Mouse (Mus musculus): ENCODE results near the gene Pcbp4. TPM values are rescaled to one million over a fixed set of nuclear protein-coding genes. Genes with fewer than 3 reads are reported as not detected.

Pcbp4 gene
- total RNA-seq, 1 experiment from 2014 or later, result 3.3 TPM

Other genes with a start within 250 kb of the Pcbp4 start
- gene Tlr9, start 230.7 kb upstream of the Pcbp4 start, total RNA-seq (2017), result 0.41 and 0.53 TPM in 2 replicates
- 76.9 and 90.2 TPM in 2 replicates for gene Alas1, start 204.6 kb upstream of the Pcbp4 start, total RNA-seq (2017)
- gene Poc1a, start 172.2 kb upstream of the Pcbp4 start, total RNA-seq (2017), result 22.9 and 26.5 TPM in 2 replicates
- gene Dusp7, start 84.7 kb upstream of the Pcbp4 start, total RNA-seq (2017), result 10.1 and 23.6 TPM in 2 replicates
- gene Rpl29, start 23.8 kb upstream of the Pcbp4 start, total RNA-seq (2017), result 1,609 and 1,977 TPM in 2 replicates
- gene Acy1, start 15.0 kb upstream of the Pcbp4 start, total RNA-seq (2017), result 23.8 and 30.1 TPM in 2 replicates
- 10.0 and 13.4 TPM in 2 replicates for gene Abhd14b, start 5.8 kb upstream of the Pcbp4 start, total RNA-seq (2017)
- gene Abhd14a, start 5.6 kb upstream of the Pcbp4 start, total RNA-seq (2017), result 22.0 and 28.9 TPM in 2 replicates
- not detected in 2 replicates for gene Gpr62, start 12.6 kb downstream of the Pcbp4 start, total RNA-seq (2017)
- 43.9 and 64.9 TPM in 2 replicates for gene Rrp9, start 22.7 kb downstream of the Pcbp4 start, total RNA-seq (2017)
- gene Parp3, start 23.7 kb downstream of the Pcbp4 start, total RNA-seq (2017), result 11.0 and 15.3 TPM in 2 replicates
- not detected in 2 replicates for gene Iqcf1, start 46.7 kb downstream of the Pcbp4 start, total RNA-seq (2017)
- not detected in 2 replicates for gene Iqcf5, start 61.3 kb downstream of the Pcbp4 start, total RNA-seq (2017)
- not detected in 2 replicates for gene Iqcf3, start 108.3 kb downstream of the Pcbp4 start, total RNA-seq (2017)
- not detected in 2 replicates for gene Iqcf4, start 117.7 kb downstream of the Pcbp4 start, total RNA-seq (2017)
- not detected in 2 replicates for gene Iqcf6, start 173.3 kb downstream of the Pcbp4 start, total RNA-seq (2017)
- not detected in 2 replicates for gene Grm2, start 202.8 kb downstream of the Pcbp4 start, total RNA-seq (2017)
- gene Tex264, start 232.6 kb downstream of the Pcbp4 start, total RNA-seq (2017), result 20.0 and 29.3 TPM in 2 replicates

Data from common myeloid progenitor, adult 5-6 weeks (primary cell).